Mouse (Mus musculus): ENCODE measurements at regions not wholly inside any gene's neighbourhood (a gene's known extent, or its start where the extent isn't known, plus 50 kb on each side); places are given as distances from the start of the nearest gene placed in this dataset.

DNA sequence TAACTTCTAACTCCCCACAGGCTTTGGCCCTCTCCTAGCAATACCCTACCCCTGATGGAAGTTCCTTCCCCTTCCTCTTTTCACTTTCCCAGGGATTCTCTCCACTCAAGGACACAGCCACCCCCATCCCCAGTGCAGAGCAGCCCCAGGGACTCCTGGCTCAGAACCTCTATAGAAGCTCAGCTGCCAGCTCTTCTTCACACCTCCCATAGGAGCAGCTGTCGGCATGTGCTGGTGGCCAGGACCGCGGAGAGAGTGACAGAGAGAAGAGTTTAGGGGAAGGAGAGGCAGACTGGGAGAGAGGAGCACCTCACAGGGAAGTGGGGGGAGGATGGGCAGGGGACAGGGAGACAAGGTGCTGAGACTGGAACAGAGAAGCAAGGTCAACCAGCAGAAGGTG, 199.8 kb upstream of the Csf3r start:
- ATAC-seq (ENCODE audit: insufficient number of reproducible peaks, insufficient read depth, low FRiP score, low TSS enrichment): no peak
- Histone ChIP-seq H3K36me3 (no peaks in the 10 kb centered on the region), H3K4me3 (no peak overlapping the region), H3K9ac (no peak overlapping the region), H3K27me3 (0 out of 2 replicates have a peak, but pooled peaks cover under 1% of the 10 kb centered on the region), H3K27ac (no peak overlapping the region), H3K4me2 (replicated peaks) (no peak overlapping the region), H3K4me1 (0 out of 2 replicates have a peak, but pooled peaks cover 6% of the 10 kb centered on the region), H3K9me3 (no peaks in the 10 kb centered on the region)
- 75% methylated on average over 3 of the region's 3 CpGs for WGBS

- 51% methylated on average over 5 of the region's 5 CpGs for WGBS
- no peaks in the 10 kb centered on the region for H3K36me3 ChIP-seq
- H3K4me1 ChIP-seq: 0 out of 2 replicates have a peak, but pooled peaks cover 6% of the 10 kb centered on the region
- H3K9me3 ChIP-seq: no peaks in the 10 kb centered on the region
- no peak overlapping the region for H3K4me2 ChIP-seq (replicated peaks)
- no peak overlapping the region for H3K9ac ChIP-seq
- ATAC-seq (ENCODE audit: insufficient number of reproducible peaks, insufficient read depth, low FRiP score, low TSS enrichment): peak; percentile 56; the same call in 1 of the 2 replicates
- H3K27ac ChIP-seq: no peak overlapping the region
- H3K4me3 ChIP-seq: no peak overlapping the region
- H3K27me3 ChIP-seq: no peaks in the 10 kb centered on the region
Measured at GRCm38 (mm10) chr4:125826416-125826815, 197.9 kb upstream of the Csf3r start.

GRCm38 (mm10) chr4:125835250-125835649, 189.1 kb upstream of the Csf3r start:
- Histone ChIP-seq H3K4me3 (no peak overlapping the region), H3K9ac (no peak overlapping the region), H3K4me2 (replicated peaks) (no peak overlapping the region), H3K36me3 (no peaks in the 10 kb centered on the region), H3K27me3 (no peaks in the 10 kb centered on the region), H3K4me1 (peaks cover 2% of the 10 kb centered on the region; the same call in 1 of the 2 replicates), H3K9me3 (no peaks in the 10 kb centered on the region), H3K27ac (no peak overlapping the region)
- WGBS: under 1% methylated on average over 8 of the region's 8 CpGs
- no peak for ATAC-seq (ENCODE audit: insufficient number of reproducible peaks, insufficient read depth, low FRiP score, low TSS enrichment)

GRCm38 (mm10) chr4:125847568-125847967, 176.8 kb upstream of the Csf3r start:
- H3K36me3 ChIP-seq: no peaks in the 10 kb centered on the region
- no peak for ATAC-seq (ENCODE audit: insufficient number of reproducible peaks, insufficient read depth, low FRiP score, low TSS enrichment)
- no peak overlapping the region for H3K9ac ChIP-seq
- H3K27ac ChIP-seq: no peak overlapping the region
- WGBS: 76% methylated on average over 3 of the region's 3 CpGs
- H3K4me2 ChIP-seq (replicated peaks): no peak overlapping the region
- H3K27me3 ChIP-seq: no peaks in the 10 kb centered on the region
- H3K4me1 ChIP-seq: no peaks in the 10 kb centered on the region
- no peak overlapping the region for H3K4me3 ChIP-seq
- no peaks in the 10 kb centered on the region for H3K9me3 ChIP-seq

DNA sequence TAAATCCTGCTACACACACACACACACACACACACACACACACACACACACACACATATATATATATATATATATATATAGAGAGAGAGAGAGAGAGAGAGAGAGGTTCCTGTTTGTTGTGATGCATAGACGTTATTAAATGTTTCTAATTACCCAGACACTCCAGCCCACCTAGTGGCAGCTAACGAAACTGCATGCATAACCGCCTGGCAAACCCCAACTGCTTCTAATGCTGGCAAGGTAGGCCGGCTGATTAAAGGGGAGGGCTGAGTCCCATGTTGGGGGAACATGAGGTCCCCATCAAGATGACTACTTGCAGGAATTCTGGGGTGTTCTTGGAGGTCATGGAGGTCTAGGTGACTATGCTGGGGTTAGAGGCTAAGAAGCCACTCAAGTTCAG, 174.1 kb upstream of the Csf3r start:
- H3K27ac ChIP-seq: no peak overlapping the region
- WGBS: 13% methylated on average over 4 of the region's 4 CpGs
- H3K9ac ChIP-seq: no peak overlapping the region
- no peaks in the 10 kb centered on the region for H3K27me3 ChIP-seq
- H3K4me2 ChIP-seq (replicated peaks): no peak overlapping the region
- ATAC-seq (ENCODE audit: insufficient number of reproducible peaks, insufficient read depth, low FRiP score, low TSS enrichment): no peak
- H3K4me3 ChIP-seq: no peak overlapping the region
- H3K9me3 ChIP-seq: no peaks in the 10 kb centered on the region
- H3K36me3 ChIP-seq: no peaks in the 10 kb centered on the region
- H3K4me1 ChIP-seq: no peaks in the 10 kb centered on the region

DNA sequence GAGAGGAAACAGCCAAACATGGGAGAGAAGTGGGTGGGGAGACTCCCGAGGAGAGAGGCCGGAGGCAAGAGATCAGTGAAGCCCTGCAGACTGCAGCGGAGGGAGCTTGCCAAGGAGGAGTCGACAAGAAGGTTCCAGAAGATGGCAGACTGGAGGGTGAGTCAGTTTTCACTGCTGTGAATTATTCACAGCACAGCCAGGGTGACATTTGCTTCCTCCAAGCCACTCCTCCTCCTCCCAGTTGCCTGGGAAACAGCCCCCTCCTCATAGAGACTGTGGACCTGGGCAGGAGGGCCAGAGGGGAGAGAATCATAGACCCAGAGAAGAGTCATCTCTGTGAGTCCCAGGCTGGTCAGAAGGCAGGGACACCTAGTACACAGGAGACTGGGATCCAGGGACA, 171.8 kb upstream of the Csf3r start:
- 76% methylated on average over 4 of the region's 4 CpGs for WGBS
- no peak overlapping the region for H3K4me3 ChIP-seq
- H3K9me3 ChIP-seq: no peaks in the 10 kb centered on the region
- ATAC-seq (ENCODE audit: insufficient number of reproducible peaks, insufficient read depth, low FRiP score, low TSS enrichment): no peak
- no peak overlapping the region for H3K27ac ChIP-seq
- H3K9ac ChIP-seq: no peak overlapping the region
- peaks cover 11% of the 10 kb centered on the region; the same call in 1 of the 2 replicates for H3K4me1 ChIP-seq
- no peaks in the 10 kb centered on the region for H3K36me3 ChIP-seq
- H3K27me3 ChIP-seq: no peaks in the 10 kb centered on the region
- H3K4me2 ChIP-seq (replicated peaks): no peak overlapping the region

DNA sequence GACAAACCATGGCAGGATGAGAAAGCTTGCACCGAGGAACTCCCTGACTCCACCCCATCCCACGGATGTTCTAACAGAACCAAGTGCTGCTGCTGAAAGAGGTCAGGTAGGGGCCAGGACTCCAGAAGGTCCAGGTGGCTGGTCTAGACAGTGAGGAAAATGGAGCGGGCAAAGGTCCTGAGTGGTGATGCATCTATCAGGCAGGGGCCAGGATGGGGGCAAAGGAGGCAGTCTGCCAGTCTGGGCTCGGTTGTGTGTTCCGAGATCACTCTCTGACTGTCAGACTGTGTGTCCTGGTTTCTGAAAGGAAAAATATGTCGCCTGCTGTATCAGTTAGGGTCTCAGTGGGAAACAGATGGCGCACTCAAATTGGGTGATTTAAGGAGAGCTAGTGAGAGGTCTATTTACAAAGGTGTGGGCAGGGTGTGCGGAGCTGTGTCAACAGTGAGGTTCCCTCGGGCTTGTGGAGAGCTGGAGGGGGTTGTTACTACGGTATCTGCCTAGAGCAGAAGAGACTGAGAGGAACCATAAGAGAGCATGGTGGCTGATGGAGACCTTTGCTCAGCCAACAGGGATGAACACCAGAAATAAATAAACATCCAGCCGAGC, 168.3 kb upstream of the Csf3r start:
- peaks cover 11% of the 10 kb centered on the region; the same call in 1 of the 2 replicates for H3K4me1 ChIP-seq
- no peak overlapping the region for H3K9ac ChIP-seq
- H3K36me3 ChIP-seq: no peaks in the 10 kb centered on the region
- H3K27me3 ChIP-seq: no peaks in the 10 kb centered on the region
- no peak overlapping the region for H3K4me3 ChIP-seq
- WGBS: 44% methylated on average over 11 of the region's 11 CpGs
- H3K27ac ChIP-seq: no peak overlapping the region
- H3K4me2 ChIP-seq (replicated peaks): no peak overlapping the region
- ATAC-seq (ENCODE audit: insufficient number of reproducible peaks, insufficient read depth, low FRiP score, low TSS enrichment): no peak
- H3K9me3 ChIP-seq: no peaks in the 10 kb centered on the region

- peaks cover 11% of the 10 kb centered on the region; the same call in 1 of the 2 replicates for H3K4me1 ChIP-seq
- ATAC-seq (ENCODE audit: insufficient number of reproducible peaks, insufficient read depth, low FRiP score, low TSS enrichment): no peak
- H3K36me3 ChIP-seq: no peaks in the 10 kb centered on the region
- no peaks in the 10 kb centered on the region for H3K9me3 ChIP-seq
- H3K4me2 ChIP-seq (replicated peaks): no peak overlapping the region
- no peak overlapping the region for H3K4me3 ChIP-seq
- no peak overlapping the region for H3K27ac ChIP-seq
- H3K27me3 ChIP-seq: no peaks in the 10 kb centered on the region
- H3K9ac ChIP-seq: no peak overlapping the region
- 67% methylated on average over 5 of the region's 5 CpGs for WGBS
Measured at GRCm38 (mm10) chr4:125856781-125857180, 167.6 kb upstream of the Csf3r start.

DNA sequence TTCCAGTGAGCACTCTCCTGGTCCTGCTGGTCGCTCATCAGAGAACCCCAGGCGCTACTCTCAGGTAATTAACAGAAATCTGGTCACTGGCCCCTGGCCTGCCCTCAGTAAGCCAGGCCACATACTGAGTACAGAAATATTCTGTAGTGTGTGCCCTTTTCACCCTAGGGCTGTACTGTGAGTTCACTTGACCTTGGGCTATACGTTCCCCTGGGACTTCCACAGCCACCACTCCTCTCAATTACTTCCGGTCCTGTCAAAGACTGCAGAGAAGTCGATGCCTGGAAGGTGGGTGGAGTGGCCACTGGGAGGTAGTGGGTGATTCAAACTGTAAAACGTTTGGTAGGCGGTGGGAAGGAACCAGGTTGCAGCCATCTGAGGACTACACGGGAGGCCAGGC, 159.3 kb upstream of the Csf3r start:
- Histone ChIP-seq H3K4me2 (replicated peaks) (no peak overlapping the region), H3K27ac (no peak overlapping the region), H3K27me3 (no peaks in the 10 kb centered on the region), H3K4me3 (no peak overlapping the region), H3K9me3 (no peaks in the 10 kb centered on the region), H3K36me3 (no peaks in the 10 kb centered on the region), H3K9ac (no peak overlapping the region), H3K4me1 (peaks cover 8% of the 10 kb centered on the region)
- ATAC-seq (ENCODE audit: insufficient number of reproducible peaks, insufficient read depth, low FRiP score, low TSS enrichment): no peak
- 21% methylated on average over 8 of the region's 8 CpGs for WGBS

- ATAC-seq (ENCODE audit: insufficient number of reproducible peaks, insufficient read depth, low FRiP score, low TSS enrichment): no peak
- Histone ChIP-seq H3K36me3 (no peaks in the 10 kb centered on the region), H3K27me3 (no peaks in the 10 kb centered on the region), H3K27ac (no peak overlapping the region), H3K9ac (no peak overlapping the region), H3K4me1 (peaks cover 8% of the 10 kb centered on the region), H3K4me2 (replicated peaks) (no peak overlapping the region), H3K9me3 (no peaks in the 10 kb centered on the region), H3K4me3 (no peak overlapping the region)
- WGBS: 62% methylated on average over 9 of the region's 9 CpGs
Measured at GRCm38 (mm10) chr4:125865728-125866127, 158.6 kb upstream of the Csf3r start.

- no peak for ATAC-seq (ENCODE audit: insufficient number of reproducible peaks, insufficient read depth, low FRiP score, low TSS enrichment)
- Histone ChIP-seq H3K9me3 (no peaks in the 10 kb centered on the region), H3K4me3 (no peak overlapping the region), H3K36me3 (no peaks in the 10 kb centered on the region), H3K9ac (no peak overlapping the region), H3K27me3 (no peaks in the 10 kb centered on the region), H3K4me2 (replicated peaks) (no peak overlapping the region), H3K4me1 (no peaks in the 10 kb centered on the region), H3K27ac (no peak overlapping the region)
- 73% methylated on average over 13 of the region's 13 CpGs for WGBS
Measured at GRCm38 (mm10) chr4:125871211-125871610, 153.1 kb upstream of the Csf3r start.

DNA sequence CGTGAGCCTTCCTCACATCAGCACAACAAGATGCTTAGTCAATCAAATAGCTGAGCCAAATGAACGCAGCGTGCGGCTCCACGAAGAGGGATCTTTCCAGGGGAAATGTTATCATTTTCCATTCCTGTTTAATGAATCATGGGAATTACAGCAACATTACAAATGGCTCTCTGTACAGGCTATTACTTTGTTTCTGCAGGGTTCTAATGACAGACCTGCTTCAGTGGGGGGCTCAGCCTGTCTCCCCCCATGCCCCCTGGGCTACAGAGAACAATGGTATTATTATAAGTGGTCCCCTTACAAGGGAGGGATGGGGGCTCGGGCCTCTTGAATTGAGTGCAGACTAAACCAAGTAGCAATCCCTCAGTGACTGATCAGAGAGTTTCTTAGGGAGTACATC, 144.3 kb upstream of the Csf3r start:
- Histone ChIP-seq H3K9me3 (no peaks in the 10 kb centered on the region), H3K9ac (no peak overlapping the region), H3K27ac (no peak overlapping the region), H3K27me3 (0 out of 2 replicates have a peak, but pooled peaks cover 5% of the 10 kb centered on the region), H3K4me2 (replicated peaks) (no peak overlapping the region), H3K4me1 (peaks cover 24% of the 10 kb centered on the region), H3K4me3 (no peak overlapping the region), H3K36me3 (no peaks in the 10 kb centered on the region)
- no peak for ATAC-seq (ENCODE audit: insufficient number of reproducible peaks, insufficient read depth, low FRiP score, low TSS enrichment)
- 33% methylated on average over 6 of the region's 6 CpGs for WGBS
